Mouse (Mus musculus): ENCODE measurements around the gene Dyrk3.

- TF ChIP-seq CTCF (IDR thresholded peaks at IDR 0.05; ENCODE audit: control insufficient read depth, insufficient read depth, low read length), result no peak
- TF ChIP-seq POLR2A (IDR thresholded peaks at IDR 0.05; ENCODE audit: borderline replicate concordance, control insufficient read depth, low read depth, low read length), result no peak
Observed at GRCm38 (mm10) chr1:131092846-131093245, 45.3 kb downstream of the Dyrk3 start.
